17 mouse cellular contexts compared by ENCODE assay signal in the genomic region with DNA sequence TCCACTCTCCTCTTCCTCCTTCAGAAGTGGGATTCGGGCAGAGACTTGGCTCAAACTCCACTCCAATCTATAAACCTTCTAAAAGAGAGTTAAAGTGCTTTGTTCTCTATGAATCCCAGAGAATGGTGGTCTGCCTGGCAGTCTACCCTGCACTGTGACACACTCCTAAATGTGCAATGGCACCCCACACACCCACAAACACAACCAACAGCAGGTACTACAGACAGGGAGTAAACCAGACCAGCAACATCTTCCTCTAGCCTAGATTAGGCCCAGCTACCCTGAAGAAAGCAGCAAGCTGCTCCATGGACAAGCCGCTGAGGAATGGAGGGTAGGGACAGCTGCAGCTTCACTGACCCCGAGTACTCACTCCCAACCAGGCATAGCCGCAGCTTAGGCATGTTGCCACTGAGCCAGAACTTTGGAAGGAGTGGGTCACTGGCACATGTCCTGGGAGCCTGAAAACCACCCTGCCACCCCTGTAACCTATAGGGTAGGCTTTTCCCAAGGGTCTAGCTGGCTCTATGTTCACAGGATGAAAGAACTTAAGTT. TPM values are rescaled to one million over a fixed set of nuclear protein-coding genes. Genes with fewer than 3 reads are reported as not detected.
A peak's percentile ranks its signal among the peaks of the same experiment; 100 is the strongest.
DNase-seq lines count a peak whose midpoint lies in the region; ATAC-seq and TF ChIP-seq lines count a peak whose summit lies in the region.
"Had no signal": no experiment of that assay in that cellular context is flagged by ENCODE, and none has a peak within 500 bp of the region (broad histone marks: within the 10 kb centered on the region; RNA-seq: fewer than 3 reads in every experiment).

No protein-coding gene starts in this region.

- H3K27ac ChIP-seq in heart, embryonic 10.5 days, result peak overlapping the region; percentile 87
- H3K27ac ChIP-seq in liver, embryonic 11.5 days (ENCODE audit: low read depth, low read length), result peak overlapping the region; percentile 52; the same call in 1 of the 2 replicates
- 0 out of 2 replicates have a peak overlapping the region, but pooled peaks have one; percentile 1 for H3K27ac ChIP-seq in embryonic facial prominence, embryonic 15.5 days (replicated peaks)
- H3K27ac ChIP-seq in left cerebral cortex, adult 2 months, result no peak overlapping the region

- ATAC-seq in liver, embryonic 11.5 days (replicated peaks; ENCODE audit: low FRiP score), result no peak
- no peak for ATAC-seq in embryonic facial prominence, embryonic 15.5 days (ENCODE audit: insufficient number of reproducible peaks, low FRiP score, low TSS enrichment, low read depth)
- ATAC-seq in monocyte, adult 5-6 weeks (replicated peaks; ENCODE audit: insufficient number of reproducible peaks, low FRiP score, low TSS enrichment, poor library complexity, severe bottlenecking), result no peak
- ATAC-seq: inflammation-experienced regulatory T-cells, adult 6 months; midbrain, embryonic 16.5 days had no signal

- intact Hi-C loops in heart, postnatal 14 days (cut with DNase I), result no loop called here
- intact Hi-C loops in left cerebral cortex, adult 2 months (cut with DNase I), result no loop called here

- no peak for TF ChIP-seq CTCF in left cerebral cortex, adult 2 months (IDR thresholded peaks at IDR 0.05)

- no peak overlapping the region for H3K4me3 ChIP-seq in heart, embryonic 10.5 days
- no peak overlapping the region for H3K4me3 ChIP-seq in liver, embryonic 11.5 days (ENCODE audit: low read depth, low read length)
- H3K4me3 ChIP-seq in embryonic facial prominence, embryonic 15.5 days (replicated peaks), result no peak overlapping the region
- no peak overlapping the region for H3K4me3 ChIP-seq in left cerebral cortex, adult 2 months
- H3K4me3 ChIP-seq: erythroblast, embryonic 14.5 days had no signal

- H3K4me1 ChIP-seq in heart, embryonic 10.5 days, result peaks cover 42% of the 10 kb centered on the region
- peaks cover 32% of the 10 kb centered on the region for H3K4me1 ChIP-seq in liver, embryonic 11.5 days (replicated peaks; ENCODE audit: control insufficient read depth, insufficient read depth, low read length)
- H3K4me1 ChIP-seq in embryonic facial prominence, embryonic 15.5 days, result peaks cover 24% of the 10 kb centered on the region

- no peak overlapping the region for H3K9ac ChIP-seq in liver, embryonic 11.5 days (ENCODE audit: low read depth, low read length)
- H3K9ac ChIP-seq in embryonic facial prominence, embryonic 15.5 days, result no peak overlapping the region

- DNase-seq in heart, embryonic 10.5 days (ENCODE audit: low spot score), result no peak
- DNase-seq in heart, postnatal 14 days, result no peak
- no peak for DNase-seq in liver, embryonic 11.5 days (ENCODE audit: low spot score)
- DNase-seq in liver, result no peak
- DNase-seq in cerebellum, adult 8-10 months, result peak; percentile 43
- DNase-seq in left cerebral cortex, adult 2 months (ENCODE audit: extremely low spot score in 1 of 2, low spot score in 2 of 2), result no peak
- DNase-seq: B cell, adult 2 months; gastrocnemius, postnatal 36 days; lung, postnatal 10 days; right cerebral cortex, postnatal 14 days had no signal

- no peak overlapping the region for H3K4me2 ChIP-seq in liver, embryonic 11.5 days
- no peak overlapping the region for H3K4me2 ChIP-seq in embryonic facial prominence, embryonic 15.5 days (replicated peaks)

- WGBS in heart, embryonic 10.5 days, result 85% methylated on average over 4 of the region's 4 CpGs
- 86% methylated on average over 4 of the region's 4 CpGs for WGBS in liver, embryonic 11.5 days
- WGBS in embryonic facial prominence, embryonic 15.5 days, result 67% methylated on average over 4 of the region's 4 CpGs

- H3K9me3 ChIP-seq in heart, embryonic 10.5 days, result no peaks in the 10 kb centered on the region
- H3K9me3 ChIP-seq in liver, embryonic 11.5 days (ENCODE audit: control insufficient read depth, low read length), result no peaks in the 10 kb centered on the region
- no peaks in the 10 kb centered on the region for H3K9me3 ChIP-seq in embryonic facial prominence, embryonic 15.5 days (replicated peaks)
- H3K9me3 ChIP-seq: G1E had no signal

- H3K36me3 ChIP-seq in heart, embryonic 10.5 days, result peaks cover 24% of the 10 kb centered on the region
- H3K36me3 ChIP-seq in liver, embryonic 11.5 days (ENCODE audit: control insufficient read depth, insufficient read depth, low read length), result peaks cover 2% of the 10 kb centered on the region
- H3K36me3 ChIP-seq in embryonic facial prominence, embryonic 15.5 days, result peaks cover 32% of the 10 kb centered on the region

- no peaks in the 10 kb centered on the region for H3K27me3 ChIP-seq in heart, embryonic 10.5 days (ENCODE audit: insufficient read depth, poor library complexity, severe bottlenecking)
- H3K27me3 ChIP-seq in liver, embryonic 11.5 days (replicated peaks; ENCODE audit: control insufficient read depth, insufficient read depth, low read length), result no peaks in the 10 kb centered on the region
- no peaks in the 10 kb centered on the region for H3K27me3 ChIP-seq in embryonic facial prominence, embryonic 15.5 days

RNA-seq across cellular contexts. Expression of a gene that starts 16.8 kb away (rescaled TPM):
- polyA plus RNA-seq in heart, embryonic 10.5 days (2016; fragmentation: Nextera tagmentation; extraction: Ambion mirVana), result 0.16 and 0.19 TPM in 2 replicates
- not detected for total RNA-seq in heart, postnatal 14 days (2021)
- 0.10 TPM in 1 of 2 replicates, not detected in the other for polyA plus RNA-seq in liver, embryonic 11.5 days (2014; fragmentation: Nextera tagmentation; extraction: Ambion mirVana)
- polyA plus RNA-seq in embryonic facial prominence, embryonic 15.5 days (2015; fragmentation: Nextera tagmentation; extraction: Ambion mirVana), result 0.24 and 0.50 TPM in 2 replicates
- 0.38 TPM in 1 of 3 replicates, not detected in the others for total RNA-seq in monocyte, adult 5-6 weeks (2017)
- under 1 TPM in 1 of 2 experiments, not detected in 1; 0.38 TPM for total RNA-seq in left cerebral cortex, adult 2 months (2021)
- total RNA-seq: common myeloid progenitor, adult 5-6 weeks; G1E; gastrocnemius, postnatal 36 days had no signal
- polyA plus RNA-seq: G1E had no signal

RNA-seq across cellular contexts. Expression of a gene that starts 20.8 kb away (rescaled TPM):
- polyA plus RNA-seq in heart, embryonic 10.5 days (2016; fragmentation: Nextera tagmentation; extraction: Ambion mirVana), result 5.6 and 6.4 TPM in 2 replicates
- total RNA-seq in heart, postnatal 14 days (2021), result 10 to 100 TPM; 26.6 to 26.9 TPM
- 3.4 and 3.8 TPM in 2 replicates for polyA plus RNA-seq in liver, embryonic 11.5 days (2014; fragmentation: Nextera tagmentation; extraction: Ambion mirVana)
- 27.2 and 28.7 TPM in 2 replicates for polyA plus RNA-seq in embryonic facial prominence, embryonic 15.5 days (2015; fragmentation: Nextera tagmentation; extraction: Ambion mirVana)
- total RNA-seq in monocyte, adult 5-6 weeks (2017), result 2.2 to 6.3 TPM (median 4.0 TPM) in 3 replicates
- 10 to 100 TPM; 13.0 to 13.2 TPM for total RNA-seq in left cerebral cortex, adult 2 months (2021)
- polyA plus RNA-seq: inflammation-experienced regulatory T-cells, adult 6 months had no signal

RNA-seq across cellular contexts. Expression of a gene that starts 21.7 kb away (rescaled TPM):
- polyA plus RNA-seq in heart, embryonic 10.5 days (2016; fragmentation: Nextera tagmentation; extraction: Ambion mirVana), result 0.39 and 0.44 TPM in 2 replicates
- total RNA-seq in heart, postnatal 14 days (2021), result 1 to 10 TPM; 1.4 to 2.1 TPM
- polyA plus RNA-seq in liver, embryonic 11.5 days (2014; fragmentation: Nextera tagmentation; extraction: Ambion mirVana), result 0.34 and 0.40 TPM in 2 replicates
- 2.0 and 2.2 TPM in 2 replicates for polyA plus RNA-seq in embryonic facial prominence, embryonic 15.5 days (2015; fragmentation: Nextera tagmentation; extraction: Ambion mirVana)
- total RNA-seq in monocyte, adult 5-6 weeks (2017), result 0.21 to 0.95 TPM (median 0.68 TPM) in 3 replicates
- total RNA-seq in left cerebral cortex, adult 2 months (2021), result 100 to 1,000 TPM; 171 to 182 TPM

RNA-seq across cellular contexts. Expression of a gene that starts 34.3 kb away (rescaled TPM):
- 12.9 and 13.3 TPM in 2 replicates for polyA plus RNA-seq in heart, embryonic 10.5 days (2016; fragmentation: Nextera tagmentation; extraction: Ambion mirVana)
- total RNA-seq in heart, postnatal 14 days (2021), result 10 to 100 TPM; 24.0 to 27.5 TPM
- 11.8 and 12.4 TPM in 2 replicates for polyA plus RNA-seq in liver, embryonic 11.5 days (2014; fragmentation: Nextera tagmentation; extraction: Ambion mirVana)
- polyA plus RNA-seq in embryonic facial prominence, embryonic 15.5 days (2015; fragmentation: Nextera tagmentation; extraction: Ambion mirVana), result 16.5 and 18.7 TPM in 2 replicates
- 30.2 to 66.9 TPM (median 42.6 TPM) in 3 replicates for total RNA-seq in monocyte, adult 5-6 weeks (2017)
- total RNA-seq in left cerebral cortex, adult 2 months (2021), result 10 to 100 TPM; 56.9 to 62.1 TPM

RNA-seq across cellular contexts. Expression of a gene that starts 36.3 kb away (rescaled TPM):
- 3.0 and 4.2 TPM in 2 replicates for polyA plus RNA-seq in heart, embryonic 10.5 days (2016; fragmentation: Nextera tagmentation; extraction: Ambion mirVana)
- 1 to 10 TPM; 2.2 to 2.9 TPM for total RNA-seq in heart, postnatal 14 days (2021)
- polyA plus RNA-seq in liver, embryonic 11.5 days (2014; fragmentation: Nextera tagmentation; extraction: Ambion mirVana), result 1.3 and 1.8 TPM in 2 replicates
- 11.1 and 11.9 TPM in 2 replicates for polyA plus RNA-seq in embryonic facial prominence, embryonic 15.5 days (2015; fragmentation: Nextera tagmentation; extraction: Ambion mirVana)
- total RNA-seq in monocyte, adult 5-6 weeks (2017), result not detected in 3 replicates
- 10 to 100 TPM; 51.4 to 52.9 TPM for total RNA-seq in left cerebral cortex, adult 2 months (2021)
- total RNA-seq: common myeloid progenitor, adult 5-6 weeks; G1E had no signal
- polyA plus RNA-seq: erythroblast, embryonic 14.5 days; G1E had no signal

Comparison
In these comparisons a context has a peak if more than half of its experiments do, and no peak if none do; other contexts are left out.
1. RNA of a gene that starts 21.7 kb away (total RNA-seq): 171 to 182 TPM in left cerebral cortex, adult 2 months; 1.4 to 2.1 TPM in heart, postnatal 14 days and 0.21 to 0.95 TPM in monocyte, adult 5-6 weeks; every median in the first group is over 10 times any median in the second.